Mouse (Mus musculus) gastrocnemius, postnatal 14 days (tissue): Measurements from ENCODE around the gene Mpp6. TPM values are rescaled to one million over a fixed set of nuclear protein-coding genes. Genes with fewer than 3 reads are reported as not detected.
A peak's percentile ranks its signal among the peaks of the same experiment; 100 is the strongest.

Experiments used
- DNase-seq: peaks from one replicate; pipeline ENCODE4 v3.0.0; 2021; ENCODE audit warnings: mixed read lengths
- intact Hi-C: fragments of 180-260 bp; cut with DNase I; formaldehyde crosslinking; loops from one replicate; pipeline ENCODE4 v1.15.1; 2025; ENCODE audit warnings: low total_unique reads
- total RNA-seq, 2 experiments: library from RNA; stranded (reverse); gene quantifications; 2 replicates each; pipeline ENCODE4 v1.2.3; 2021

Mpp6 gene
- total RNA-seq, 2 experiments from 2014 or later: 120 to 133 TPM

- intact Hi-C loops: no loop called here
- no peak for DNase-seq
Observed at GRCm38 (mm10) chr6:50215373-50215745, 105.3 kb downstream of the Mpp6 start.

GRCm38 (mm10) chr6:50215986-50216385 lies 105.9 kb downstream of the Mpp6 start:
- no peak for DNase-seq
- intact Hi-C loops: no loop called here

- no peak for DNase-seq
- intact Hi-C loops: no loop called here
Observed at GRCm38 (mm10) chr6:50218628-50219027, 108.6 kb downstream of the Mpp6 start.

GRCm38 (mm10) chr6:50219066-50219465 lies 109.0 kb downstream of the Mpp6 start:
- intact Hi-C loops: no loop called here
- DNase-seq: no peak

- peak; percentile 34 for DNase-seq
- intact Hi-C loops: no loop called here
Observed at GRCm38 (mm10) chr6:50220863-50221262, 110.8 kb downstream of the Mpp6 start.

- intact Hi-C loops: no loop called here
- no peak for DNase-seq
Observed at GRCm38 (mm10) chr6:50222351-50222750, 112.3 kb downstream of the Mpp6 start.

- DNase-seq: no peak
- intact Hi-C loops: no loop called here
Observed at GRCm38 (mm10) chr6:50222986-50223385, 112.9 kb downstream of the Mpp6 start.

- intact Hi-C loops: no loop called here
Observed at GRCm38 (mm10) chr6:50223606-50224005, 113.6 kb downstream of the Mpp6 start.

GRCm38 (mm10) chr6:50225232-50225631 lies 115.2 kb downstream of the Mpp6 start:
- DNase-seq: no peak
- intact Hi-C loops: no loop called here

More at GRCm38 (mm10) chr6:50223606-50224005, 113.6 kb downstream of the Mpp6 start:
- no peak for DNase-seq

GRCm38 (mm10) chr6:50228180-50228579 lies 118.1 kb downstream of the Mpp6 start:
- intact Hi-C loops: no loop called here

GRCm38 (mm10) chr6:50231288-50231687 lies 121.2 kb downstream of the Mpp6 start:
- intact Hi-C loops: no loop called here
- no peak for DNase-seq

More at GRCm38 (mm10) chr6:50228180-50228579, 118.1 kb downstream of the Mpp6 start:
- DNase-seq: no peak

- intact Hi-C loops: no loop called here
- DNase-seq: no peak
Observed at GRCm38 (mm10) chr6:50232984-50233383, 122.9 kb downstream of the Mpp6 start.

GRCm38 (mm10) chr6:50237963-50238362 lies 127.9 kb downstream of the Mpp6 start:
- intact Hi-C loops: no loop called here
- DNase-seq: no peak

GRCm38 (mm10) chr6:50239902-50240301 lies 129.9 kb downstream of the Mpp6 start:
- no peak for DNase-seq
- intact Hi-C loops: no loop called here

GRCm38 (mm10) chr6:50240437-50240836 lies 130.4 kb downstream of the Mpp6 start:
- DNase-seq: no peak
- intact Hi-C loops: no loop called here

GRCm38 (mm10) chr6:50244126-50244525 lies 134.1 kb downstream of the Mpp6 start:
- intact Hi-C loops: no loop called here

GRCm38 (mm10) chr6:50244967-50245366 lies 134.9 kb downstream of the Mpp6 start:
- intact Hi-C loops: no loop called here
- DNase-seq: no peak

More at GRCm38 (mm10) chr6:50244126-50244525, 134.1 kb downstream of the Mpp6 start:
- no peak for DNase-seq

- DNase-seq: no peak
- intact Hi-C loops: no loop called here
Observed at GRCm38 (mm10) chr6:50247356-50247755, 137.3 kb downstream of the Mpp6 start.

- DNase-seq: no peak
- intact Hi-C loops: no loop called here
Observed at GRCm38 (mm10) chr6:50247791-50248190, 137.8 kb downstream of the Mpp6 start.
